Mouse (Mus musculus) liver, embryonic 16.5 days (tissue): Measurements from ENCODE around the gene Reep3. TPM values are rescaled to one million over a fixed set of nuclear protein-coding genes. Genes with fewer than 3 reads are reported as not detected.

ENCODE experiments used
- polyA plus RNA-seq: library from polyadenylated mRNA; unstranded; fragments of >200 nt; fragmentation: Nextera tagmentation; extraction: Ambion mirVana; gene quantifications from 2 replicates; pipeline ENCODE4 v1.2.1, GENCODE M21; 2015

Reep3 gene
- polyA plus RNA-seq, 1 experiment from 2014 or later = 10.0 TPM

Other genes starting within 250 kb of the Reep3 start
- 9.8 and 10.9 TPM in 2 replicates for gene Jmjd1c, start 820 bp downstream of the Reep3 start, polyA plus RNA-seq
- 12.2 and 14.5 TPM in 2 replicates for gene Nrbf2, start 188.4 kb upstream of the Reep3 start, polyA plus RNA-seq